Mouse (Mus musculus): Measurements from ENCODE around the gene Olfr643. TPM values are rescaled to one million over a fixed set of nuclear protein-coding genes. Genes with fewer than 3 reads are reported as not detected.

Olfr643 gene
- polyA plus RNA-seq, 1 experiment = not detected

DNA sequence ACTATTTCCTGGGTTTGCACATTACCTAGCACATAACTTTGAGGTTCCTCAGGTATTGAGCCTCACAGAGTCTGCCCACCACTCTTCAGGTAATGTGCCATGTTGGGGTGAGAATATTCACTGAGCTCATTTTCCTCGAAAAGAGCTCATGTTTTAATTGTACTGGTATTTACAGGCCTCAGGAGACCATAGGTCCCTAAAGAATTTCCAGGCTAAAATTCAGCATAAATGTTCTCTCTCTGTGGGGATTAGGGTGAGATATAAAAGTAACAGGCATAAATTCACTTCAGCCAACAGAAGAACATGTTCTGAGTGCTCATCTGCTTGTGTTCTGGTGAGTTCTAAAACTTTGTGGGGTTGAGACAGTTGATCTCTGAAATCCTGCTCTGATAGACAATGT lies 102.1 kb downstream of the Olfr643 start, which contains the start of gene Olfr641:
TSS of gene Olfr641 (plus strand) at position 301 of the 400 bp plus-strand sequence.
- H3K4me3 ChIP-seq = no peak within 1 kb of the TSS
- H3K79me2 ChIP-seq (ENCODE audit: control insufficient read depth, insufficient read depth) = no peaks in the 10 kb centered on the region
- H3ac ChIP-seq (ENCODE audit: control insufficient read depth, insufficient read length) = no peak within 1 kb of the TSS
- H3K36me3 ChIP-seq (ENCODE audit: control insufficient read depth, insufficient read depth) = no peaks in the 10 kb centered on the region
- H3K4me2 ChIP-seq (ENCODE audit: low read depth) = no peak within 1 kb of the TSS
- no peaks in the 10 kb centered on the region for H3K27me3 ChIP-seq (ENCODE audit: control insufficient read depth, insufficient read depth, insufficient read length)
- TF ChIP-seq MYOD1 (IDR thresholded peaks at IDR 0.05; ENCODE audit: control insufficient read depth in 1 of 3, insufficient read length in 2 of 3, low read depth in 2 of 3) (no peak), POLR2A (IDR thresholded peaks at IDR 0.05; ENCODE audit: insufficient read length, low read depth) (no peak), MYOG (IDR thresholded peaks at IDR 0.05; ENCODE audit: control insufficient read depth in 1 of 3, insufficient read depth in 1 of 3, insufficient read length in 2 of 3, low read depth in 2 of 3) (no peak), E2F4 (IDR thresholded peaks at IDR 0.05; ENCODE audit: insufficient read depth) (no peak), TCF3 (IDR thresholded peaks at IDR 0.05; ENCODE audit: insufficient read length, low read depth) (no peak), MAX (IDR thresholded peaks at IDR 0.05; ENCODE audit: low read depth) (no peak), CEBPB (IDR thresholded peaks at IDR 0.05; ENCODE audit: insufficient read depth, poor library complexity, severe bottlenecking) (no peak)

DNA sequence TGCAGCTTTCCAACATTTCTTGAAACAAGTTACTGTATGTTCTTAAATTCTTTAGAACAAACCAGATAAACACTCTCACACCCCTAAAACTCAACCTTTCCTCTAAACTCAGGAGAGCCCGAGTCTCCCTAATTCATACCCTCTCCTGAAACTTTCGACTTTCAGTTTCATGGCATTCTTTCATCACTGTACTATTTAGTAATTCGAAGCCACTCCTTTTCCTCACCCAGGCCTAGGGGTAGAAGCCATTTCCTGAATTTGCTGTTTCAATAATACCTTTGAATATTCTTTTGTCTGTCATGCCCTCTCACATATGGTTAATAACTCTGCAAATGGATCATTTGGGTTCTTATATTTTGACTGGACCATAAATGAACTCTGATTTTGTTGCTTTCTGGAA lies 110.2 kb downstream of the Olfr643 start:
- no peak overlapping the region for H3K4me3 ChIP-seq
- no peak overlapping the region for H3ac ChIP-seq (ENCODE audit: control insufficient read depth, insufficient read length)
- H3K27me3 ChIP-seq (ENCODE audit: control insufficient read depth, insufficient read depth, insufficient read length) = no peaks in the 10 kb centered on the region
- no peak overlapping the region for H3K4me2 ChIP-seq (ENCODE audit: low read depth)
- TF ChIP-seq MYOD1 (IDR thresholded peaks at IDR 0.05; ENCODE audit: control insufficient read depth in 1 of 3, insufficient read length in 2 of 3, low read depth in 2 of 3) = no peak
- no peak for TF ChIP-seq TCF12 (IDR thresholded peaks at IDR 0.05; ENCODE audit: insufficient read depth, poor library complexity, severe bottlenecking)
- no peaks in the 10 kb centered on the region for H3K79me2 ChIP-seq (ENCODE audit: control insufficient read depth, insufficient read depth)
- H3K36me3 ChIP-seq (ENCODE audit: control insufficient read depth, insufficient read depth) = no peaks in the 10 kb centered on the region

DNA sequence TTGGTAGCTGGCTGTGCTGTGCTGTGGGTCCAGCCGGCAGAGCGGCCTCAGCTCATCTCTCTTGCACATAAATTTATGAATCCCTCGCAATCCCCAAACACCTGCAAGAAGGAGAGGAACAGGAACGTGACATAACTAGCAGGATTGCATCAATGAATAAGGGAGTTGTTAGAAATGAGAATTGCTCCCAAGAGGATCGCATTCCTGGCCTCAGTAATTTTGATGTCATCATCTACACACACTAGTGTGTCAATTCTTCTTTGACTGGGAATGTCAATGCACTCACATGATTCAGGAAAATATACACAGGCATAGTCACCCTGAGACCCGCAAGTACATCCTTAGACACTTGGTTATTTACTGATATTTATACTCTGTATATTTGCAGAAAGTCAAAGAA lies 111.7 kb downstream of the Olfr643 start, which contains the start of gene Olfr640:
TSS of gene Olfr640 (minus strand) at position 101 of the 400 bp plus-strand sequence.
- no peak within 1 kb of the TSS for H3ac ChIP-seq (ENCODE audit: control insufficient read depth, insufficient read length)
- H3K4me2 ChIP-seq (ENCODE audit: low read depth) = no peak within 1 kb of the TSS
- H3K27me3 ChIP-seq (ENCODE audit: control insufficient read depth, insufficient read depth, insufficient read length) = no peaks in the 10 kb centered on the region
- no peak for TF ChIP-seq E2F4 (IDR thresholded peaks at IDR 0.05; ENCODE audit: insufficient read depth)
- TF ChIP-seq POLR2A (IDR thresholded peaks at IDR 0.05; ENCODE audit: insufficient read length, low read depth) = no peak
- TF ChIP-seq SRF (IDR thresholded peaks at IDR 0.05; ENCODE audit: control insufficient read depth, insufficient read length, low read depth) = no peak
- TF ChIP-seq POLR2AphosphoS2 (IDR thresholded peaks at IDR 0.05; ENCODE audit: insufficient read length, low read depth) = no peak
- no peak for TF ChIP-seq USF1 (IDR thresholded peaks at IDR 0.05; ENCODE audit: low read depth)
- no peak for TF ChIP-seq CEBPB (IDR thresholded peaks at IDR 0.05; ENCODE audit: insufficient read depth, poor library complexity, severe bottlenecking)
- no peak for TF ChIP-seq MYOG (IDR thresholded peaks at IDR 0.05; ENCODE audit: control insufficient read depth in 1 of 3, insufficient read depth in 1 of 3, insufficient read length in 2 of 3, low read depth in 2 of 3)
- no peak for TF ChIP-seq MAX (IDR thresholded peaks at IDR 0.05; ENCODE audit: low read depth)
- TF ChIP-seq TCF3 (IDR thresholded peaks at IDR 0.05; ENCODE audit: insufficient read length, low read depth) = no peak
- no peak for TF ChIP-seq TCF12 (IDR thresholded peaks at IDR 0.05; ENCODE audit: insufficient read depth, poor library complexity, severe bottlenecking)
- TF ChIP-seq REST (IDR thresholded peaks at IDR 0.05; ENCODE audit: insufficient read depth, insufficient read length) = no peak
- no peak for TF ChIP-seq MYOD1 (IDR thresholded peaks at IDR 0.05; ENCODE audit: control insufficient read depth in 1 of 3, insufficient read length in 2 of 3, low read depth in 2 of 3)
- H3K36me3 ChIP-seq (ENCODE audit: control insufficient read depth, insufficient read depth) = no peaks in the 10 kb centered on the region
- H3K79me2 ChIP-seq (ENCODE audit: control insufficient read depth, insufficient read depth) = no peaks in the 10 kb centered on the region
- H3K4me3 ChIP-seq = no peak within 1 kb of the TSS

DNA sequence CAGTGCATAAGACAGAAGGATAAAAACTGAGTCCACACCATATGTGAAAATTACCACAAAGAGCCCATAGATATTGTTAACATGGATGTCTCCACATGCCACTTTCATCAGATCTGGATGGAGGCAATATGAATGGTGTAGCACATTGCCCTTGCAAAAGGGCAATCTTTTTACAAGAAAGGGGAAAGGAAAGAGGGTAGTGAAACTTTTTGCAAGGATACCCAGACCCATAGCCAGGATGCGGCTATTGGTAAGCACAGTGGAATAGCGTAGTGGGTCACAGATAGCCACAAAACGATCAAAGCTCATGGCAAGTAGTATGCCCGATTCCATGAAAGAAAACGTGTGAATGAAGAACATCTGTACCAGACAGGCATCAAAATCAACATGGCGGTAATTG lies 115.6 kb downstream of the Olfr643 start:
- no peak overlapping the region for H3ac ChIP-seq (ENCODE audit: control insufficient read depth, insufficient read length)
- no peaks in the 10 kb centered on the region for H3K27me3 ChIP-seq (ENCODE audit: control insufficient read depth, insufficient read depth, insufficient read length)
- TF ChIP-seq REST (IDR thresholded peaks at IDR 0.05; ENCODE audit: insufficient read depth, insufficient read length) (no peak), E2F4 (IDR thresholded peaks at IDR 0.05; ENCODE audit: insufficient read depth) (no peak), POLR2AphosphoS2 (IDR thresholded peaks at IDR 0.05; ENCODE audit: insufficient read length, low read depth) (no peak), TCF12 (IDR thresholded peaks at IDR 0.05; ENCODE audit: insufficient read depth, poor library complexity, severe bottlenecking) (no peak), CEBPB (IDR thresholded peaks at IDR 0.05; ENCODE audit: insufficient read depth, poor library complexity, severe bottlenecking) (no peak), MAX (IDR thresholded peaks at IDR 0.05; ENCODE audit: low read depth) (no peak), USF1 (IDR thresholded peaks at IDR 0.05; ENCODE audit: low read depth) (no peak), TCF3 (IDR thresholded peaks at IDR 0.05; ENCODE audit: insufficient read length, low read depth) (no peak), POLR2A (IDR thresholded peaks at IDR 0.05; ENCODE audit: insufficient read length, low read depth) (no peak), MYOG (IDR thresholded peaks at IDR 0.05; ENCODE audit: control insufficient read depth in 1 of 3, insufficient read depth in 1 of 3, insufficient read length in 2 of 3, low read depth in 2 of 3) (no peak), SRF (IDR thresholded peaks at IDR 0.05; ENCODE audit: control insufficient read depth, insufficient read length, low read depth) (no peak), MYOD1 (IDR thresholded peaks at IDR 0.05; ENCODE audit: control insufficient read depth in 1 of 3, insufficient read length in 2 of 3, low read depth in 2 of 3) (no peak)
- no peak overlapping the region for H3K4me2 ChIP-seq (ENCODE audit: low read depth)
- H3K79me2 ChIP-seq (ENCODE audit: control insufficient read depth, insufficient read depth) = no peaks in the 10 kb centered on the region
- H3K4me3 ChIP-seq = no peak overlapping the region
- H3K36me3 ChIP-seq (ENCODE audit: control insufficient read depth, insufficient read depth) = no peaks in the 10 kb centered on the region

- H3K4me2 ChIP-seq (ENCODE audit: low read depth) = no peak overlapping the region
Measured at GRCm38 (mm10) chr7:104018953-104019352, 118.3 kb downstream of the Olfr643 start.

More at GRCm38 (mm10) chr7:104018953-104019352, 118.3 kb downstream of the Olfr643 start:
- TF ChIP-seq E2F4 (IDR thresholded peaks at IDR 0.05; ENCODE audit: insufficient read depth) (no peak), TCF12 (IDR thresholded peaks at IDR 0.05; ENCODE audit: insufficient read depth, poor library complexity, severe bottlenecking) (no peak), USF1 (IDR thresholded peaks at IDR 0.05; ENCODE audit: low read depth) (no peak), CEBPB (IDR thresholded peaks at IDR 0.05; ENCODE audit: insufficient read depth, poor library complexity, severe bottlenecking) (no peak)
- Histone ChIP-seq H3K79me2 (ENCODE audit: control insufficient read depth, insufficient read depth) (no peaks in the 10 kb centered on the region), H3K36me3 (ENCODE audit: control insufficient read depth, insufficient read depth) (no peaks in the 10 kb centered on the region), H3K4me3 (no peak overlapping the region), H3K27me3 (ENCODE audit: control insufficient read depth, insufficient read depth, insufficient read length) (no peaks in the 10 kb centered on the region), H3ac (ENCODE audit: control insufficient read depth, insufficient read length) (no peak overlapping the region)
